Mouse (Mus musculus) megakaryocyte, embryonic 14.5 days (primary cell): ENCODE data around the gene Gm7544. TPM values are rescaled to one million over a fixed set of nuclear protein-coding genes. Genes with fewer than 3 reads are reported as not detected.
"Not testable (repeated sequence)": the region's sequence is repeated elsewhere in the genome, so short reads cannot be mapped to it uniquely, and the experiment has no call there.

Experiments
- H3K27me3 ChIP-seq: replicated peaks from 2 replicates; pipeline ENCODE3; 2012; ENCODE audit warnings: inconsistent platforms
- H3K36me3 ChIP-seq: replicated peaks from 2 replicates; pipeline ENCODE3; 2012; ENCODE audit warnings: low read length, inconsistent platforms, mixed read lengths
- H3K4me1 ChIP-seq: 2 replicates; pipeline ENCODE4 v1.6.1; 2012; ENCODE audit warnings: inconsistent platforms
- H3K4me3 ChIP-seq: replicated peaks from 2 replicates; pipeline ENCODE3; 2012; ENCODE audit warnings: moderate library complexity, mild to moderate bottlenecking, inconsistent platforms
- H3K9me3 ChIP-seq: 2 replicates; pipeline ENCODE4 v1.6.1; 2012; ENCODE audit warnings: inconsistent platforms
- FLI1 ChIP-seq: IDR thresholded peaks from 2 replicates; pipeline ENCODE4 v1.6.1; 2012; ENCODE audit warnings: low read length, inconsistent platforms, mixed read lengths
- GATA1 ChIP-seq: IDR thresholded peaks from 3 replicates; pipeline ENCODE4 v1.6.1; 2012; ENCODE audit warnings: mixed read lengths, low read length, inconsistent platforms, borderline replicate concordance
- polyA plus RNA-seq: library from polyadenylated mRNA; stranded (reverse); fragments of >175 nt; gene quantifications from 2 replicates; pipeline ENCODE4 v1.2.3, GENCODE M21; 2012; ENCODE audit warnings: low replicate concordance; ENCODE audit not compliant: insufficient read depth

Gene Gm7544
- polyA plus RNA-seq = not detected in 2 replicates

DNA sequence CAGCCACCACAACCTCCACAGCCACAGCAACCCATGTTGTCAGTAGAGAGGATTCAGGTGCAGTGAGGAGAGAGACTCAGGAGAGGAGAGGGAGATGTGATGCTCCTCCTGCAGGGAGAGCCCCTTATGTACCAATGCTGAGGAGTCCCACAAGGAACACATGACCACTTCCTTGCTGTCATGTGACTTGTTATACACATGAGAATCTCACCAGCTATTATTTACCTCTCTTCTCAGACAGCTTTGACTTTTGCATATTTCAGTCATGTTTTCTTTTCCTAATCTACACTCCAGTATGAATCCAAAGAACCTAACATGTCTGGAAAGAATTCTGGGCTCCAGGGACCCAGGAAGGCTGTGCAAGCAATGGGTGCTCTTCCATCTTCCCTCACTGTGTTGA is at the start of gene Gm7544:
TSS of gene Gm7544 (minus strand) at position 101 of the 400 bp plus-strand sequence.
- not testable (repeated sequence) for H3K4me3 ChIP-seq, H3K9me3 ChIP-seq, H3K36me3 ChIP-seq, H3K27me3 ChIP-seq, H3K4me1 ChIP-seq

DNA sequence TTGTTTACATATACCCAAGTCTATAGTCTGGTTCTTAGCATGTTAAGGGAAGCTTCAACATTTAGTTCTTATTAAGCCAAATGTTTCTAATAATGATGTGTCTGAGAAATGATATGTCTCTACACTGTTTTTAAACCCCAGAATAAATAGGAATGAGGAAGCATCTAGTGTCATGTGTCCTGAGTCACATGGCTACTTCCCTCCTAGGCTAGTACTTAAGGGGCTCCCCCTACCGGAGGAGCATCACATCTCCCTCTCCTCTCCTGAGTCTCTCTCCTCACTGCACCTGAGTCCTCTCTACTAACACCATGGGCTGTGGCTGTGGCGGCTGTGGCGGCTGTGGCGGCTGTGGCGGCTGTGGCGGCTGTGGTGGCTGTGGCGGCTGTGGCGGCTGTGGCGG is 44.5 kb upstream of the Gm7544 start, which contains the start of gene Gm47959:
TSS of gene Gm47959 (plus strand) at position 243 of the 400 bp plus-strand sequence.
- not testable (repeated sequence) for H3K27me3 ChIP-seq, H3K36me3 ChIP-seq, H3K4me3 ChIP-seq, H3K4me1 ChIP-seq
- H3K9me3 ChIP-seq = peaks cover 14% of the 10 kb centered on the region; the same call in 1 of the 2 replicates

DNA sequence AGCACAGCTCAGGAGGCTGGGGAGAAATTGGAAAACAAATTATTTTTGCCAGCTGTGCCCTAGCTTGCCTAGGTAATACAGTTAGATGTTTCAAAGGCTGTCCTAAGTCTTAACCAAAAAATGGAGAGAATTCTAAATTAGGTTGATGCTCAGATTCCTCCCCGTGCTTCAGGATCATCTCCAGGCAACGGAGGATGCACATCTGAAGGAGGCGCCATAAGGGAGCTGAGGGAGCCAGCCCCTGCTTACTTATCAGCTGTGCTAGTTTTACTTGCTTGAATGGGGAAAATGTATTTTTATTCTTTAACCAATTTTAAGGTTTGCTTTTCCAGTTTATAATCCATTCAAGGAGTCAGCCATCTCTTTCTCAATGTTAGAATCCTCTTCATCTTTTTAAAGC is 38.1 kb upstream of the Gm7544 start:
- no peaks in the 10 kb centered on the region for H3K36me3 ChIP-seq
- no peaks in the 10 kb centered on the region for H3K9me3 ChIP-seq
- peaks cover 5% of the 10 kb centered on the region for H3K27me3 ChIP-seq
- TF ChIP-seq GATA1 (no peak), FLI1 (no peak)
- no peak overlapping the region for H3K4me3 ChIP-seq
- no peaks in the 10 kb centered on the region for H3K4me1 ChIP-seq

DNA sequence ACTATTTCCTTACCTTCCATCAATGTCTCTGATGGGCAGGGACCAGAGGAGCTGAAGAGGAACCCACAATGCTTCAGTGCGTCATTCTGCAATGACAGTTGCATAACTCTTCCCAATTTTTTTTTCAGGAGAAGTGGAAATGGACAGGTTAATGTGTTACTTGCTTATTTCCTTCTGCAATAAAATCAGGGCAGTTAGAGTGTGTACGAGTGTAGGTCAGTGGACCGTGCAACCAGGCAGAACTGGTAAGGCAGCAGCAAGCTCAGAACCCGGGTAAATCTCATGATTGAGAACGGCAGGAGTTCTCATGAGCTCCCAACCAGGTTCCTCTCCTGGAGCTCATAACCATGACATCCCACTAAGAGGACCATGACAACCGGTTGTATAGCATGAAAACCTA is 36.3 kb upstream of the Gm7544 start:
- Histone ChIP-seq H3K4me3 (no peak overlapping the region), H3K36me3 (no peaks in the 10 kb centered on the region)

DNA sequence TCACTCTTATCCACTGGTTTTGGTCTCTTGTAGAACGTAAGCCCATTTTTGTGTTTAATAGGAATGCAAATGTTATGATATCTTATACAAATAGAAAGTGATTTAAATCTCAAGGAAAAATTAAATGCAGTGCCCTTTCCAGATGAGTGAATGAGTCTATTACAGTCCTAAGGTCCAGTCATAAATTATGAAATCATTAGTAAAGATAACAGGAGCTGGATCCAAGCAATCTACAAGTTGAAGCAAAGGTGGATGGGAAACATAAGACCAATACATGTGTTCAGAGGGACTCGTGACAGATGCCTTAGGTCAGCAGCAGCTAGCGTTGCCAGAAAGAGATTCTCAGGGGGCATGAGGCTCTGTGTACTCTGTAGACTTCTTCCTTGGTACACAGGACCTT is 35.8 kb upstream of the Gm7544 start:
- peaks cover 5% of the 10 kb centered on the region for H3K27me3 ChIP-seq
- no peak overlapping the region for H3K4me3 ChIP-seq
- TF ChIP-seq GATA1 = no peak
- no peak for TF ChIP-seq FLI1
- H3K36me3 ChIP-seq = no peaks in the 10 kb centered on the region
- no peaks in the 10 kb centered on the region for H3K4me1 ChIP-seq
- no peaks in the 10 kb centered on the region for H3K9me3 ChIP-seq

More for the DNA sequence above, 36.3 kb upstream of the Gm7544 start:
- H3K4me1 ChIP-seq = no peaks in the 10 kb centered on the region
- H3K9me3 ChIP-seq = no peaks in the 10 kb centered on the region
- peaks cover 5% of the 10 kb centered on the region for H3K27me3 ChIP-seq
- TF ChIP-seq GATA1 (no peak), FLI1 (no peak)

DNA sequence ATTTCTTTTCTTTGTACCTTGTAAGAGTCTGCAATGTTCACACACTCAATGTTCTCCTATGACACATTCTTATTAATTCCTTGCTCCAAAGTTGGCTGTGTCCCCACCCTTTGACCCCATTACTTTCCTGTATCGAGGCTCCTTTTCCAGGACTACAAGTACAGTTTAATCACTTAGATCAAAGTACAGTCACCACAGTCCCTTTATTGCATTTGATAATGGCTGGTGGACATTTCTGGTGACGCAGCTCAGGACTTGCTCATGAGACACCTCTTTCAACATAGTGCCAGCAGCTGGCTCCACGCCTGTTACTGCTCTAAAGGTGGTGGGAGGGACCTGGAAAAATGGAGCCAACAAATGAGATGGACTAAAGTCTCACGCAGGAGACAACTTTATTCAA is 35.2 kb upstream of the Gm7544 start:
- Histone ChIP-seq H3K4me3 (no peak overlapping the region), H3K27me3 (peaks cover 5% of the 10 kb centered on the region), H3K4me1 (no peaks in the 10 kb centered on the region), H3K36me3 (no peaks in the 10 kb centered on the region), H3K9me3 (no peaks in the 10 kb centered on the region)
- TF ChIP-seq GATA1 (no peak), FLI1 (no peak)

DNA sequence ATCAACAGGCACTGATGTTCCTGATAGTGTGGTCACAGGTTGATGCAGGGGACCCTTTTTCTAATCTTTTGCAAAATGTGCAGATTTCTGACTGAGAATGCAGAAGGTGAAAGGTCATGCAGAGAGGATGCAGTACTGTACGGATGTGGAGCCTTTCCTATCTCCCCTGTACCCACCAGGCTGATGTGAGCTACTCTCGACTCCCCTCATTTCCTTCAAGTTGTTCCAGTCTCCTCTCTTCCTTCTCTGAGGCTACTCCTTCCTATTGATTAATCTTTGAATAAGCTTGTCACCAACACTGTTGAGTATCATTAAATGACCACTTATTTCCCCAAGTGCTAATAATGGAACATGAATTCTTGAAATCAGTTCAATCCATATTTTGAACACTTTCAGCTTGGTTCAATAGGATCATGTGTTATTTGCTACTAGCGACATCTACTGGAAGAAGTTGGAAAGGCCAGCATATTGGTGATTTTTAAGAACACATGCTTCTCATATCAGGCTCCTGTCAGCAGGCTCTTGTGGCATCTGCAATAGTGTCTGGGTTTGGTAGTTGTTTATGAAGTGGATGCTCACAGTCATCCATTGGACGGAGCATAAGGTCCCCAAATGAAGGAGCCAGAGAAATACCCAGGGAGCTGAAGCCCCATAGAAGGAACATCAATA is 31.9 kb upstream of the Gm7544 start:
- Histone ChIP-seq H3K36me3 (no peaks in the 10 kb centered on the region), H3K9me3 (peaks cover 13% of the 10 kb centered on the region), H3K4me3 (no peak overlapping the region), H3K4me1 (no peaks in the 10 kb centered on the region), H3K27me3 (peaks cover 5% of the 10 kb centered on the region)
- TF ChIP-seq GATA1 (no peak), FLI1 (no peak)

DNA sequence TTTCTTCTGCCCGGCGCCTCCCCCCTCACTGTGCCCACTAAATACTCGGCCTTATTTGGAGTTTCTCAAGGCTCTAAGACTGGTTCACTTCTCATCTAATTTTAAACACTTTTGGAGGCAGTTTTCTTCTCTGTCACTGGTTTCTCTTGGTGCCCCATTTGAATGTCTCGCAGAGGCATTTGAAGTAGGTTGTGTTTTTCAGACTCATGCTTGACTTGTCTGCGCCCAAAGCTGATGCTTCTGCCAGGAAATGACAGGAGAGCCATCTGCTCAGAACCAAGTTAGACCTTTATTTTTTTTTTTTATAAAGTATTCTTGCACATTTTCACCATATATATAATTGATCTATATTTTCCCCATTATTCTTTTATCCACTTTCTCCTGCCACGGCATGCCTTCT is 30.9 kb upstream of the Gm7544 start:
- TF ChIP-seq FLI1 (no peak), GATA1 (no peak)
- Histone ChIP-seq H3K4me3 (no peak overlapping the region), H3K4me1 (no peaks in the 10 kb centered on the region), H3K27me3 (peaks cover 3% of the 10 kb centered on the region), H3K9me3 (peaks cover 13% of the 10 kb centered on the region), H3K36me3 (no peaks in the 10 kb centered on the region)

DNA sequence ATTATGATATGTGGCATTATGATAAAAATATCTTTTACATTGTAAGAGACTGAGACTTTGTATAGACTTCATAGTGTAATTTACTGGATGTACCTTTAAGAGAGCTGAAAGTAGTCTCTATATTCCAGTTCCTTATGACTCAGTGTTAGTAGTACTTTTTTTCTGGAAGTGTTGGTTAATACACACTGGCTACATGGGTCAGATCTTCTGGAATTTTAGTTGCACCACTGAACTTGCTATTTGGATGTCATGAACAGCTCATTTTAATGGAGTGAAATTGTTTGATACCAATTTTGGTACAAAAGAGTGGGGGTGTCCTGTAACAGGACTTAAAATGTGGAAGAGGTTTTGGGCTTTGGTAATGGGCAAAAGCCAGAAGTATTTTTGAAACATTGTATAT is 22.0 kb upstream of the Gm7544 start:
- no peaks in the 10 kb centered on the region for H3K36me3 ChIP-seq
- peaks cover 15% of the 10 kb centered on the region for H3K4me1 ChIP-seq
- TF ChIP-seq GATA1 = no peak
- TF ChIP-seq FLI1 = no peak
- H3K9me3 ChIP-seq = no peaks in the 10 kb centered on the region
- no peak overlapping the region for H3K4me3 ChIP-seq
- H3K27me3 ChIP-seq = no peaks in the 10 kb centered on the region

DNA sequence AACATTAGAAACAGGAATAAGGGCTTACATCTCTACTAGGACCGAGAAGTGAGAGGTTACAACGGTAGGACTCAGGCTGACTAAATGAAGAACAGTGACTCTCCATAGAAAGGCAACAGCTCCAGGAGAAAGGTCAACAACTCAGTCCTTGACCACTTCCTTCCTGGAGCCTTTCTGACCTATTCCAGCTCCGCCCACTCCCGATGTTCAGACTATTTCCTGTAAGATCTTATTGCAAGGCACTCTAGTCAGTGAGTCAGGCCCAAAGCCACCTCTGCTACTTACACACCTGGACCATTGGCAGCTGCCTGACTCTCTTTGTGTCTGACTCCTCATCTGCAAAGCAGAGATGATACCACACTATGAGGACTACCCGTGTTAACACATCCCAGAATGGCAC is 19.9 kb upstream of the Gm7544 start:
- TF ChIP-seq FLI1 (no peak), GATA1 (no peak)
- peaks cover 21% of the 10 kb centered on the region for H3K4me1 ChIP-seq
- H3K9me3 ChIP-seq = no peaks in the 10 kb centered on the region
- peaks cover 3% of the 10 kb centered on the region for H3K27me3 ChIP-seq
- no peaks in the 10 kb centered on the region for H3K36me3 ChIP-seq
- H3K4me3 ChIP-seq = no peak overlapping the region

DNA sequence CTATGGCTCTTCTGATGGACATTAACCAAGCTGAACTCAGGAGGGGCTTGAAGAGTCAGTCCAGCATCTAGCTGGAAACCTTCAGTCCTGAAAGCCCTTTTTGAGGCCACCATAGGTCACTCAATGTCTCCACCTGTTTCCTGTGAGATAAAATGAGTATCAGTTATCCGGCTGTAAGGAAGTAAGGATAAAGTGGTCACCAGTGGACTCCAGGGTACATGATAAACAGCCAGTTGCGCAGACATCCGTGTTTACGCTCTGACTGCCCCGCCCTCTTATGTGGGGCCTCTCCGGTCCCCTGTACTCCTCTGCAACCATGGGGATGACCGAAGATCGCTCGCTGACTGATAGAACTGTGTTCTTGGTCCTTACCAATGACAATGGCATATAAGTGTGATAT is 18.5 kb upstream of the Gm7544 start:
- Histone ChIP-seq H3K27me3 (peaks cover 3% of the 10 kb centered on the region), H3K4me1 (peaks cover 21% of the 10 kb centered on the region), H3K36me3 (no peaks in the 10 kb centered on the region), H3K4me3 (no peak overlapping the region), H3K9me3 (no peaks in the 10 kb centered on the region)
- TF ChIP-seq GATA1 (no peak), FLI1 (no peak)
